Mouse (Mus musculus): Measurements from ENCODE around the gene Numbl.

DNA sequence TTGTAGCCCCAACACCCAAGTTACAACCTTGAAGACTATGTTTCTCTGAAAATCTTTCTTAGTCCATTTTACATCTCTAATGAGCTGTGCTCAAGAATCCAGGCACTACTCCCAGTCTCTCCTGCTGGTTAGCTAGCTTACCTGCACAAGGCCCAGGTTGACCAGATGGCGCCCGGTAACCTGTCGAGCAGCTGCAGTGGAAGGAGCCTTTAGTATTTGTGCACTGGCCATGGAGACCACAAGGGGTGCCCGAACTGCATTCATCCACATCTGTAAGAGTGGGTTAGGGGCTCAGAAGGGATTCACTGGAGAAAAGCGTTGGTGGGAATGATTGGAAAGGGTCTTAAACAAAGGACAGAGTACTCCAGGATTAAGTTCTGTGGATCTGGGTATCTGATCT is 64.8 kb downstream of the Numbl start:
- no peak for TF ChIP-seq CTCF (conservative IDR thresholded peaks at IDR 0.05; ENCODE audit: insufficient read depth, insufficient read length, low read depth, low read length)
- TF ChIP-seq POLR2A (IDR thresholded peaks at IDR 0.05; ENCODE audit: low read depth, low read length): no peak
